Mouse (Mus musculus) thymus, adult 2 months (tissue): Measurements from ENCODE around the gene Zdhhc5.

Experiments
- CTCF ChIP-seq: fragments of 200-500 bp; IDR thresholded peaks from 2 replicates; pipeline ENCODE4 v1.5.1; 2012; ENCODE audit warnings: mild to moderate bottlenecking, control low read depth, low read length, moderate library complexity, borderline replicate concordance; ENCODE audit not compliant: control insufficient read depth, poor library complexity, insufficient read depth; ENCODE audit errors: extremely low read depth
- POLR2A ChIP-seq: fragments of 200-500 bp; IDR thresholded peaks from 2 replicates; pipeline ENCODE4 v1.6.1; 2012; ENCODE audit warnings: mild to moderate bottlenecking, low read length, control low read depth, moderate library complexity; ENCODE audit not compliant: control insufficient read depth, poor library complexity, insufficient read depth; ENCODE audit errors: extremely low read depth

DNA sequence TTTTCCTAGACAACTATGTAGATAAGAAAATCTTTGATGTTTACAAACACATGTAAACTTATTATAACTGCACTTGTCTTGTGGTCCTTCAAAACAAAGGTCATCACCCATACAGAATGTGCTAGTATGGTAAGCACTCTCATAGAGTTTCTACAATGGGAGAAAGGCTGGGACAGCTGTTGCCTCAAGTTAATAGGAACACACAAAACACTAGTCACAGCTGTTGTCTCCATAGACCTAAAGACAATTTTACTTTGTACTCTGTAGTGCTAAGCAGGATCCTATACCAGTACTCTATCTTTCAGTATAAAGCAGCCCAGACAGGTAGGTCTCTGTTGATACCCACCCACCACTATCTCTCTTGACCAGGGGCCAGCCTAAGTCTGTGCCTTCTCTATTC, 74.1 kb downstream of the Zdhhc5 start:
- TF ChIP-seq CTCF = no peak
- TF ChIP-seq POLR2A = no peak
